Mouse (Mus musculus): Measurements from ENCODE around the gene Gcnt4. TPM values are rescaled to one million over a fixed set of nuclear protein-coding genes. Genes with fewer than 3 reads are reported as not detected.

Gene Gcnt4
- total and polyA plus RNA-seq, 3 experiments = 0.11 TPM; not detected in 2

DNA sequence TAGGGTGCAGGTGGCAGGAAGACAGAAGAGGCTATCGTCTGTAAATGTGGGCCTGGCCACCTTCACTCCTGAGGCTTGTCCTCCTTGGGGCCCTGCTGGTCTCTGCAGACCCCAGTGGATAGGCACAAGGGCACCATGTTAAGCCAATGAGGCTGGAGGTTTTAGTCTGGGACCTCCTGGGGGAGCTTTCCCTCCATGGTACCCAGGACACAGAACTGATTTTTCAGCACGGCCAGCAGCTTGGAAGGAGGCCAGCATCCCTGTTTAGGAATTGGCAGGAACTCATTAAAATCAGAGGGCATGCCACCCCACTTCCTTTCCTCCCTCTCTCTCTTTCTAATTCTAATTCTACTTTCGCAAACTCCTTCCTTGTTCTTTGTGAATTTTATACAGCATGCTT, 19.1 kb downstream of the Gcnt4 start:
- DNase-seq (ENCODE audit: low spot score) (no peak), ATAC-seq (ENCODE audit: extremely low read depth, insufficient number of reproducible peaks, low FRiP score, poor library complexity, severe bottlenecking) (no peak)
- Histone ChIP-seq H3K9me3 (replicated peaks) (no peaks in the 10 kb centered on the region), H3K4me1 (ENCODE audit: insufficient read depth, low read depth, low read length) (no peaks in the 10 kb centered on the region), H3K4me3 (ENCODE audit: low read depth, low read length) (no peak overlapping the region), H3K27me3 (ENCODE audit: insufficient read depth, low read length) (peaks cover 37% of the 10 kb centered on the region), H3K36me3 (replicated peaks) (no peaks in the 10 kb centered on the region)
- TF ChIP-seq GATA2 (IDR thresholded peaks at IDR 0.05; ENCODE audit: borderline replicate concordance, low read depth, low read length) (no peak), GATA1 (IDR thresholded peaks at IDR 0.05; ENCODE audit: borderline replicate concordance, low read length) (no peak), CTCF (IDR thresholded peaks at IDR 0.05; ENCODE audit: low read depth, low read length) (no peak), TAL1 (conservative IDR thresholded peaks at IDR 0.05; ENCODE audit: low read depth, low read length) (no peak), POLR2AphosphoS5 (IDR thresholded peaks at IDR 0.05; ENCODE audit: insufficient replicate concordance, low read depth, low read length) (no peak)

DNA sequence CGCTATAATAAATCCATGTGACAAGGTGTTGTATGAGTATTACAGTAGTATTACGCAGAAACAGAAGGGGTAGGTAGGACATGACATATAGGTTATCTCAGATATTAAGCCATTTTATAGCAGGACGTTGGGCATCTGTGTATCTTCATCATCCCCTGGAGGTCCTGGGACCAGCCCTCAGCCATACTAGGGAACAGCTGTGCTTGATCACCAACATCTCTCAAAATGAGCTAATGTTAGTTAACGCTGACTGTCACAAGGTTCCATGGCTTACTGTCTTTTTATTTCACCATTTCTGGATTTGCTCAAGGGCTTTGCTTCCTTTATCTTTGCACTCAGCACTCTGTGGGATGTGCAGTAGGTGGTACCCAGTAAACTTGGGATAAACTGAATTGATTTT, 21.3 kb downstream of the Gcnt4 start:
- Histone ChIP-seq H3K9me3 (replicated peaks) (peaks cover 3% of the 10 kb centered on the region), H3K27me3 (ENCODE audit: insufficient read depth, low read length) (peaks cover 30% of the 10 kb centered on the region), H3K36me3 (replicated peaks) (no peaks in the 10 kb centered on the region), H3K4me3 (ENCODE audit: low read depth, low read length) (no peak overlapping the region), H3K4me1 (ENCODE audit: insufficient read depth, low read depth, low read length) (no peaks in the 10 kb centered on the region)
- no peak for TF ChIP-seq GATA1 (IDR thresholded peaks at IDR 0.05; ENCODE audit: borderline replicate concordance, low read length)
- TF ChIP-seq POLR2AphosphoS5 (IDR thresholded peaks at IDR 0.05; ENCODE audit: insufficient replicate concordance, low read depth, low read length) = no peak
- TF ChIP-seq GATA2 (IDR thresholded peaks at IDR 0.05; ENCODE audit: borderline replicate concordance, low read depth, low read length) = no peak
- no peak for TF ChIP-seq TAL1 (conservative IDR thresholded peaks at IDR 0.05; ENCODE audit: low read depth, low read length)
- TF ChIP-seq CTCF (IDR thresholded peaks at IDR 0.05; ENCODE audit: low read depth, low read length) = no peak
- ATAC-seq (ENCODE audit: extremely low read depth, insufficient number of reproducible peaks, low FRiP score, poor library complexity, severe bottlenecking) = no peak
- DNase-seq (ENCODE audit: low spot score) = no peak

GRCm38 (mm10) chr13:96947722-96948121, 23.2 kb downstream of the Gcnt4 start:
- H3K36me3 ChIP-seq (replicated peaks) = no peaks in the 10 kb centered on the region
- DNase-seq (ENCODE audit: low spot score) = no peak
- H3K27me3 ChIP-seq (ENCODE audit: insufficient read depth, low read length) = peaks cover 23% of the 10 kb centered on the region
- no peak overlapping the region for H3K4me3 ChIP-seq (ENCODE audit: low read depth, low read length)
- TF ChIP-seq POLR2AphosphoS5 (IDR thresholded peaks at IDR 0.05; ENCODE audit: insufficient replicate concordance, low read depth, low read length) = no peak
- no peak for TF ChIP-seq GATA1 (IDR thresholded peaks at IDR 0.05; ENCODE audit: borderline replicate concordance, low read length)
- TF ChIP-seq GATA2 (IDR thresholded peaks at IDR 0.05; ENCODE audit: borderline replicate concordance, low read depth, low read length) = no peak
- no peaks in the 10 kb centered on the region for H3K4me1 ChIP-seq (ENCODE audit: insufficient read depth, low read depth, low read length)
- ATAC-seq (ENCODE audit: extremely low read depth, insufficient number of reproducible peaks, low FRiP score, poor library complexity, severe bottlenecking) = no peak
- peaks cover 3% of the 10 kb centered on the region for H3K9me3 ChIP-seq (replicated peaks)

DNA sequence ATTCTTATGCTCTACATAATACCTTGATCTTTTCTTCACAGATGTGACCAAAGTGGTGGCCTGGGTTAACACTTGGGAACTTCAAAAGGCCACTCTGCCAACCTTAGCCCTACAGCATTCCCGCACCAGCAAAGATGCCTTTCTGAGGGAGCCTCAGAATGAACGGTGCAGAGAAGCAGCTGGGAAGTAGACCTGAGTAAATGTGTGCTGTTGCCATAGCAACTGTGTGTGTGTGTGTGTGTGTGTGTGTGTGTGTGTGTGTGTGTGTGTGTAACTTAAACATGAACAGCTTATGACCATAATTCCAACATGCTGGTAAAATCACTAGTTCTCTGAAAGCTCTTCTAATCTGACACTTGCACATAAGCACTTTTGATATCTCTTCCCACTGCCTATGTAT, 27.4 kb downstream of the Gcnt4 start:
- H3K4me3 ChIP-seq (ENCODE audit: low read depth, low read length) = no peak overlapping the region
- ATAC-seq (ENCODE audit: extremely low read depth, insufficient number of reproducible peaks, low FRiP score, poor library complexity, severe bottlenecking) (no peak), DNase-seq (ENCODE audit: low spot score) (no peak)
- H3K9me3 ChIP-seq (replicated peaks) = peaks cover 3% of the 10 kb centered on the region
- peaks cover 5% of the 10 kb centered on the region; the same call in 1 of the 2 replicates for H3K27me3 ChIP-seq (ENCODE audit: insufficient read depth, low read length)
- H3K36me3 ChIP-seq (replicated peaks) = no peaks in the 10 kb centered on the region
- no peaks in the 10 kb centered on the region for H3K4me1 ChIP-seq (ENCODE audit: insufficient read depth, low read depth, low read length)
- TF ChIP-seq GATA2 (IDR thresholded peaks at IDR 0.05; ENCODE audit: borderline replicate concordance, low read depth, low read length) (no peak), GATA1 (IDR thresholded peaks at IDR 0.05; ENCODE audit: borderline replicate concordance, low read length) (no peak), POLR2AphosphoS5 (IDR thresholded peaks at IDR 0.05; ENCODE audit: insufficient replicate concordance, low read depth, low read length) (no peak), CTCF (IDR thresholded peaks at IDR 0.05; ENCODE audit: low read depth, low read length) (no peak), TAL1 (conservative IDR thresholded peaks at IDR 0.05; ENCODE audit: low read depth, low read length) (no peak)

DNA sequence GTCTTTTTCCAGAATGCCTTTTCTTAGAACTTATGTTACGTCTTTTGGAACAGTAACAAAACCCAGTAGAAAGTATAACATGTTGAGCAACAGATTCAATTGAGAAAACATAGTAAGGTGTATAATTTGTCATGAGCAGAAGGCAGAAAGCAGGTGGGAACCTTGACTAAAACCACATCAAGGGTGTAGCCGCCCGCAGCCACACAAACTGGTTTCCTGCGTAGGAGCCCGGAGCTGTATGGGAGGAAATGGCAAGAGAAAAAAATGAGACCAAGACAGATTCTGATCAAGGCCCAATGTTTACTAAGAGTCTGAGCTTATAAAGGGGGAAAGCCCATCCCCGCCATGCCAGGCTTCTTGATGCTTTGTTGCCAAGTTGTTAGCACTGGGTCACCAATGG, 32.0 kb downstream of the Gcnt4 start:
- no peak for TF ChIP-seq GATA1 (IDR thresholded peaks at IDR 0.05; ENCODE audit: borderline replicate concordance, low read length)
- TF ChIP-seq CTCF (IDR thresholded peaks at IDR 0.05; ENCODE audit: low read depth, low read length) = no peak
- no peak for TF ChIP-seq TAL1 (conservative IDR thresholded peaks at IDR 0.05; ENCODE audit: low read depth, low read length)
- TF ChIP-seq POLR2AphosphoS5 (IDR thresholded peaks at IDR 0.05; ENCODE audit: insufficient replicate concordance, low read depth, low read length) = no peak
- no peak for TF ChIP-seq GATA2 (IDR thresholded peaks at IDR 0.05; ENCODE audit: borderline replicate concordance, low read depth, low read length)
- ATAC-seq (ENCODE audit: extremely low read depth, insufficient number of reproducible peaks, low FRiP score, poor library complexity, severe bottlenecking) (no peak), DNase-seq (ENCODE audit: low spot score) (no peak)
- Histone ChIP-seq H3K27me3 (ENCODE audit: insufficient read depth, low read length) (peaks cover 23% of the 10 kb centered on the region), H3K9me3 (replicated peaks) (no peaks in the 10 kb centered on the region), H3K36me3 (replicated peaks) (no peaks in the 10 kb centered on the region), H3K4me3 (ENCODE audit: low read depth, low read length) (no peak overlapping the region), H3K4me1 (ENCODE audit: insufficient read depth, low read depth, low read length) (no peaks in the 10 kb centered on the region)

DNA sequence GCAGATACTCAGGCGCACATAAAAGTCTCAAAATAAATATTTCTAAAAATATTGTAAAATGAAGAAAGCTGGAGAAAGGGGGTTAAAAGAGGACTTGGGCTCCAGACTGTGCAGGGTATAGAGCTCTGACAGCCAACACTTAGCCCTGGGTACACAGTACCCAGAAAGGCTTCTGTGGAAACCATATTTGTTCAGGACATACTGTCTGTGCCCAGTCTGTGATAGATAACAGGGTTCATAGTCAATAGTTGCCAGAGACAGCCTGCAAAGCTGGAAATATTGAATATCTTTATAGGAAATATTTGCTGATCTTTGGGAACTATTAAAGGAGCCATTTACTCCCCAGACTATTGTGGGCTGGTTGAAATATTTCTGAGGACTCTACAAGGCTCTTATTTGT, 35.5 kb downstream of the Gcnt4 start:
- DNase-seq (ENCODE audit: low spot score) (no peak), ATAC-seq (ENCODE audit: extremely low read depth, insufficient number of reproducible peaks, low FRiP score, poor library complexity, severe bottlenecking) (no peak)
- H3K27me3 ChIP-seq (ENCODE audit: insufficient read depth, low read length) = peaks cover 28% of the 10 kb centered on the region
- no peak overlapping the region for H3K4me3 ChIP-seq (ENCODE audit: low read depth, low read length)
- no peaks in the 10 kb centered on the region for H3K9me3 ChIP-seq (replicated peaks)
- H3K36me3 ChIP-seq (replicated peaks) = no peaks in the 10 kb centered on the region
- no peaks in the 10 kb centered on the region for H3K4me1 ChIP-seq (ENCODE audit: insufficient read depth, low read depth, low read length)
- TF ChIP-seq POLR2AphosphoS5 (IDR thresholded peaks at IDR 0.05; ENCODE audit: insufficient replicate concordance, low read depth, low read length) = no peak
- no peak for TF ChIP-seq GATA1 (IDR thresholded peaks at IDR 0.05; ENCODE audit: borderline replicate concordance, low read length)
- TF ChIP-seq CTCF (IDR thresholded peaks at IDR 0.05; ENCODE audit: low read depth, low read length) = no peak
- TF ChIP-seq TAL1 (conservative IDR thresholded peaks at IDR 0.05; ENCODE audit: low read depth, low read length) = no peak
- TF ChIP-seq GATA2 (IDR thresholded peaks at IDR 0.05; ENCODE audit: borderline replicate concordance, low read depth, low read length) = no peak

All from G1E (cell line).